Mouse (Mus musculus): ENCODE measurements around the gene Rhag. TPM values are rescaled to one million over a fixed set of nuclear protein-coding genes. Genes with fewer than 3 reads are reported as not detected.

Rhag gene
- polyA plus RNA-seq, 1 experiment from 2014 or later = 71.2 TPM

DNA sequence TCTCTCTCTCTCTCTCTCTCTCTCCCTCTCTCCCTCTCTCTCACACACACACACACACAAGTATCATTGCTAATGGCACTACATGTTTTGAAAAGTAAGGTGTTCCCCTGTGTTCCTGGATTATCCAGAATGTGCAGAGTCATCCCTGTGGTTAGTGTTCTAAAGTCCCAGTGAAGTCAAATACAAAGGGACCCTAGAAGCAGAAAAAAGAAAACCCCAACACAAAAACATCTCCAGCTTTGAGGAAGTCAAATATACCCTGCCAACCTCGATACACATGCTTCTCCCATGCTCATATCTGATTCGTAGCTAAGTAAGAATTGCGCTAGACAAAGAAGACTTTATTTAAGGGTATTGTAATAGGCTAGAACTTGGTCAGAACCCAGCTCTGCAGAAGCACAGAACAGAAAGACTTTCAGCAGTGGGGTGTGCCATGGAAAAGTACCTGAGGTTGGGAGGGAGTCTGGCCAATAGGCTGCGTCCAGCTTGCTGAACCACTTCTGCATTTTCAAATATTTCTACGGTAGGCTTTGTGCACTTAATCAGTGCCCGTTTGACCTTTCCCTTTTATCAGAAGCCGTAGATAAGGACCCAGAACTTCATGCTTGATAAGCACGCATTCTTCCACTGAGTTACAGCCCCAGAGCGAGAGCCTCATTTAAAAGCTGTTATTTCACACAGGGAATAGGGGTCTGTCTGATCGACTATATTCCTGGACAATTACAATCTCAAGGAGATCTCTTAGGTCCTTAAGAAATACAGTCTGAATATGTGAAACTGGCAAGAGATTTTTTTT lies 58.2 kb downstream of the Rhag start:
- no peaks in the 10 kb centered on the region for H3K27me3 ChIP-seq (ENCODE audit: insufficient read depth, low read length)
- no peak overlapping the region for H3K4me3 ChIP-seq (ENCODE audit: low read depth, low read length)
- H3K27ac ChIP-seq (ENCODE audit: low read depth) = no peak overlapping the region
- ATAC-seq = no peak
- 0 out of 2 replicates have a peak overlapping the region, but pooled peaks have one; percentile 13 for H3K4me2 ChIP-seq (ENCODE audit: low read depth, low read length)
- TF ChIP-seq EP300 (IDR thresholded peaks at IDR 0.05; ENCODE audit: low read depth) = no peak
- WGBS (ENCODE audit: insufficient replicate concordance) = 19% methylated on average over 10 of the region's 10 CpGs
- H3K36me3 ChIP-seq (replicated peaks; ENCODE audit: insufficient read depth, low read length) = no peaks in the 10 kb centered on the region
- no peak overlapping the region for H3K9ac ChIP-seq (replicated peaks)
- H3K9me3 ChIP-seq (ENCODE audit: low read length) = no peaks in the 10 kb centered on the region
- no peak for DNase-seq
- H3K4me1 ChIP-seq (ENCODE audit: insufficient read depth) = peaks cover 2% of the 10 kb centered on the region; the same call in 1 of the 2 replicates

- ATAC-seq = no peak
- no peak overlapping the region for H3K4me2 ChIP-seq (ENCODE audit: low read depth, low read length)
- H3K27me3 ChIP-seq (ENCODE audit: insufficient read depth, low read length) = no peaks in the 10 kb centered on the region
- WGBS (ENCODE audit: insufficient replicate concordance) = 90% methylated on average over 6 of the region's 6 CpGs
- TF ChIP-seq CTCF (IDR thresholded peaks at IDR 0.05; ENCODE audit: low read depth) = no peak
- TF ChIP-seq EP300 (IDR thresholded peaks at IDR 0.05; ENCODE audit: low read depth) = no peak
- no peaks in the 10 kb centered on the region for H3K9me3 ChIP-seq (ENCODE audit: low read length)
- no peak overlapping the region for H3K27ac ChIP-seq (ENCODE audit: low read depth)
- H3K36me3 ChIP-seq (replicated peaks; ENCODE audit: insufficient read depth, low read length) = no peaks in the 10 kb centered on the region
- no peak overlapping the region for H3K4me3 ChIP-seq (ENCODE audit: low read depth, low read length)
- DNase-seq = no peak
- H3K9ac ChIP-seq (replicated peaks) = no peak overlapping the region
- H3K4me1 ChIP-seq (ENCODE audit: insufficient read depth) = peaks cover 2% of the 10 kb centered on the region; the same call in 1 of the 2 replicates
Observed at GRCm38 (mm10) chr17:40872626-40873025, 61.7 kb downstream of the Rhag start.

DNA sequence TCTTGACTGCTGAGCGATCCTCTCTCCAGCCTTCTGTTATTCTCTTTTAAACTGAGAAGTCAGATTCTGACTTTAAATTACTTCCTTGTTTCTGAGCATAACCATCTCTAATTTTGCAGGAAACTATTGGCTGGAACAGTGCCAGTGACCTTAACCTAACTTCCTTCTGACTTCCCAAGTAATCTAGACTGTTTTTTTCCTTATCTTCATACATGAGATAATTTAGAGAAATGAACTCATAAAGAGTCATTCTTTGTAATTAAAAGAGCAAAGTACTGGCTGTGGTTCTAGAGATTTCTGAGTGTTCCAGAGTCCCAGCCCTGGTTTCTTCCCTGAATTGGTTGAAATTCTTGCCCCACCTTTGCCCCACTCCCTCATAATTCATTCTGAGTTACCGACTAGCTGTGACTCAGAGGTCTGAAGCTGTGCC lies 62.7 kb downstream of the Rhag start:
- ATAC-seq (no peak), DNase-seq (no peak)
- WGBS (ENCODE audit: insufficient replicate concordance) = 13% methylated on average over 2 of the region's 2 CpGs

GRCm38 (mm10) chr17:40874701-40875100 lies 63.8 kb downstream of the Rhag start:
- Histone ChIP-seq H3K4me2 (ENCODE audit: low read depth, low read length) (no peak overlapping the region), H3K36me3 (replicated peaks; ENCODE audit: insufficient read depth, low read length) (no peaks in the 10 kb centered on the region), H3K27ac (ENCODE audit: low read depth) (no peak overlapping the region), H3K9me3 (ENCODE audit: low read length) (no peaks in the 10 kb centered on the region), H3K9ac (replicated peaks) (no peak overlapping the region), H3K27me3 (ENCODE audit: insufficient read depth, low read length) (no peaks in the 10 kb centered on the region), H3K4me1 (ENCODE audit: insufficient read depth) (peaks cover 5% of the 10 kb centered on the region), H3K4me3 (ENCODE audit: low read depth, low read length) (no peak overlapping the region)
- WGBS (ENCODE audit: insufficient replicate concordance) = 73% methylated on average over 3 of the region's 3 CpGs
- ATAC-seq = no peak
- TF ChIP-seq EP300 (IDR thresholded peaks at IDR 0.05; ENCODE audit: low read depth) = no peak
- TF ChIP-seq CTCF (IDR thresholded peaks at IDR 0.05; ENCODE audit: low read depth) = no peak
- no peak for DNase-seq

More for the DNA sequence above, 62.7 kb downstream of the Rhag start:
- H3K27me3 ChIP-seq (ENCODE audit: insufficient read depth, low read length) = no peaks in the 10 kb centered on the region
- H3K4me1 ChIP-seq (ENCODE audit: insufficient read depth) = peaks cover 2% of the 10 kb centered on the region; the same call in 1 of the 2 replicates
- no peaks in the 10 kb centered on the region for H3K9me3 ChIP-seq (ENCODE audit: low read length)
- no peak overlapping the region for H3K9ac ChIP-seq (replicated peaks)
- no peaks in the 10 kb centered on the region for H3K36me3 ChIP-seq (replicated peaks; ENCODE audit: insufficient read depth, low read length)
- H3K4me3 ChIP-seq (ENCODE audit: low read depth, low read length) = no peak overlapping the region
- H3K4me2 ChIP-seq (ENCODE audit: low read depth, low read length) = no peak overlapping the region
- TF ChIP-seq EP300 (IDR thresholded peaks at IDR 0.05; ENCODE audit: low read depth) = no peak
- no peak for TF ChIP-seq CTCF (IDR thresholded peaks at IDR 0.05; ENCODE audit: low read depth)
- H3K27ac ChIP-seq (ENCODE audit: low read depth) = no peak overlapping the region

GRCm38 (mm10) chr17:40875568-40875967 lies 64.6 kb downstream of the Rhag start:
- WGBS (ENCODE audit: insufficient replicate concordance) = 35% methylated on average over 1 of the region's 1 CpGs
- H3K27me3 ChIP-seq (ENCODE audit: insufficient read depth, low read length) = no peaks in the 10 kb centered on the region

DNA sequence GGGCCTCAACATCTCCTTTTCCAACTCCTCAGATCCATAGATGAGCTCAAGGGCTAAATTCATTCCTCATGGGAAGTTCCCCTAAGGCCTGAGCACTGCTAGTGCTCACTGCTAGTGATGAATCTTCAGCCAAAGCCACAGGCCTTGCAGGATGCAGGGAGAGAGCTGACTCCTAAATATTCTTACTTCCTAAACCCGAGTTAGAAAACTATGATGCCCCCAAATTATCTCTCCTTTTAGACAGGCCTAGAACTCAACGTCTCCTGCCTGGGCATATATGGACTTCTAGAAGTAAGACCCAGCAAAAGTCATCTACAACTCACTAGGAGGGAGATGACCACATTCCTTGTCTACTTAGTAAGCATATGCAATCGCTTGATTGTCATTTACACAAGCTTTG lies 66.8 kb downstream of the Rhag start:
- no peak for ATAC-seq
- H3K36me3 ChIP-seq (replicated peaks; ENCODE audit: insufficient read depth, low read length) = no peaks in the 10 kb centered on the region
- no peak overlapping the region for H3K4me2 ChIP-seq (ENCODE audit: low read depth, low read length)
- TF ChIP-seq CTCF (IDR thresholded peaks at IDR 0.05; ENCODE audit: low read depth) (no peak), EP300 (IDR thresholded peaks at IDR 0.05; ENCODE audit: low read depth) (no peak)
- H3K9ac ChIP-seq (replicated peaks) = no peak overlapping the region
- no peaks in the 10 kb centered on the region for H3K9me3 ChIP-seq (ENCODE audit: low read length)
- no peak overlapping the region for H3K4me3 ChIP-seq (ENCODE audit: low read depth, low read length)
- peaks cover 12% of the 10 kb centered on the region for H3K4me1 ChIP-seq (ENCODE audit: insufficient read depth)
- no peak overlapping the region for H3K27ac ChIP-seq (ENCODE audit: low read depth)
- no peak for DNase-seq
- no peaks in the 10 kb centered on the region for H3K27me3 ChIP-seq (ENCODE audit: insufficient read depth, low read length)
- WGBS (ENCODE audit: insufficient replicate concordance) = 43% methylated on average over 3 of the region's 3 CpGs

More at GRCm38 (mm10) chr17:40875568-40875967, 64.6 kb downstream of the Rhag start:
- no peak overlapping the region for H3K9ac ChIP-seq (replicated peaks)
- H3K4me3 ChIP-seq (ENCODE audit: low read depth, low read length) = no peak overlapping the region
- no peak overlapping the region for H3K27ac ChIP-seq (ENCODE audit: low read depth)
- ATAC-seq (no peak), DNase-seq (no peak)
- no peaks in the 10 kb centered on the region for H3K36me3 ChIP-seq (replicated peaks; ENCODE audit: insufficient read depth, low read length)
- H3K4me2 ChIP-seq (ENCODE audit: low read depth, low read length) = no peak overlapping the region
- H3K9me3 ChIP-seq (ENCODE audit: low read length) = no peaks in the 10 kb centered on the region
- TF ChIP-seq CTCF (IDR thresholded peaks at IDR 0.05; ENCODE audit: low read depth) = no peak
- TF ChIP-seq EP300 (IDR thresholded peaks at IDR 0.05; ENCODE audit: low read depth) = no peak
- H3K4me1 ChIP-seq (ENCODE audit: insufficient read depth) = peaks cover 12% of the 10 kb centered on the region
